Mouse (Mus musculus) testis, adult 2 months (tissue): ENCODE measurements around the gene Slc39a11.

Source experiments
- CTCF ChIP-seq: fragments of 200-500 bp; IDR thresholded peaks from 2 replicates; pipeline ENCODE4 v1.5.1; 2012; ENCODE audit warnings: low read depth, mild to moderate bottlenecking, inconsistent platforms, low read length, moderate library complexity; ENCODE audit not compliant: control insufficient read depth, insufficient read depth, insufficient replicate concordance
- POLR2A ChIP-seq: fragments of 200-500 bp; IDR thresholded peaks from 2 replicates; pipeline ENCODE4 v1.6.1; 2012; ENCODE audit warnings: low read depth, mild to moderate bottlenecking, inconsistent platforms, low read length, moderate library complexity; ENCODE audit not compliant: control insufficient read depth

- TF ChIP-seq CTCF: no peak
- no peak for TF ChIP-seq POLR2A
These were observed 230.8 kb downstream of the Slc39a11 start for GRCm38 (mm10) chr11:113418921-113419655.
